Comparison of ENCODE assay signal across 18 mouse cellular contexts in the genomic region with DNA sequence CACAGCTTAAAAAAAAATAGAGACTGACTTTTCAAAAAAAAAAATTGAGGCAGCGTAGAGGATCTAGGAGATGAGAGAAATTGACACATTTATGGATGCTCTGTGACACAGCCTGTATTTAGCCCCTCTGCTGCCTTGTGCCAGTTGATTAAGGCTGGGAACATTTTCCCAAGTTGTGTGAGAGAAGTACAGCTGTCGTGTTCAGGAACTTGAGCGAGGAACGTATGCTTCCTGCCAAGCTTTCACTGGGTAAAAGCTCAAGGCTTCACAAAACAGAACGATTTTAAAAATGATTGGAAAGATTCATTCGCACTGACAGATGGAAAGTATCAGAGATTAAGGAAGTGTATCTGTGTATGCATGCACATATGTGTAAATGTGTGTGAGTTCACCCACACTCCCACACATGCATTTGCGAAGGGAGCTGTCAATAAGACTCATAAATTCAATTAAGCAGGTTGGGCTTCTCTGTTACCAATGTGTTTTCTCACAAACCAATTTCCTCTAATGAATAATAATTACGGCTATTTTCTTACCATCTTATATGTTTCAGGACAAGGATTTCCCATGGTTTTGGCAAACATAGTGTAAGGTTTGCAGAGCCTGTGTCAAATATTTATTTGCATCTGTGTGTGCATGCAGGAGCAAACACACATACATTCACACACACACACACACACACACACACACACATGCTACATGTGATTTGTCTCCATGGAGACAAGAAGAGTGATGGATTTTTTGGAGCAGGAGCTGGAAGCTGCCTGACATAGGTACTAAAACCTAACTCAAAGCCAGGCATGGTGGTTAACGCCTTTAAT.
DNase-seq lines count a peak whose midpoint lies in the region; ATAC-seq lines count a peak whose summit lies in the region.
"Had no signal": no experiment of that assay in that cellular context is flagged by ENCODE, and none has a peak within 500 bp of the region (broad histone marks: within the 10 kb centered on the region; RNA-seq: fewer than 3 reads in every experiment).

No protein-coding gene starts in this region.

- no peaks in the 10 kb centered on the region for H3K9me3 ChIP-seq in forebrain, embryonic 15.5 days
- H3K9me3 ChIP-seq in forebrain, embryonic 10.5 days: no peaks in the 10 kb centered on the region
- H3K9me3 ChIP-seq: embryonic facial prominence, embryonic 15.5 days; hindbrain, embryonic 10.5 days; liver, embryonic 13.5 days had no signal

- 60% methylated on average over 9 of the region's 9 CpGs for WGBS in forebrain, embryonic 15.5 days
- 92% methylated on average over 9 of the region's 9 CpGs for WGBS in forebrain, embryonic 10.5 days

- no peak overlapping the region for H3K4me2 ChIP-seq in forebrain, embryonic 15.5 days (replicated peaks)
- H3K4me2 ChIP-seq: embryonic facial prominence, embryonic 15.5 days; heart, embryonic 11.5 days; liver, embryonic 13.5 days; midbrain, embryonic 11.5 days had no signal

- no peak overlapping the region for H3K4me3 ChIP-seq in forebrain, embryonic 15.5 days
- H3K4me3 ChIP-seq in forebrain, embryonic 10.5 days: no peak overlapping the region
- H3K4me3 ChIP-seq: embryonic facial prominence, embryonic 15.5 days; hindbrain, embryonic 10.5 days; liver, embryonic 13.5 days had no signal

- peak; percentile 93 for ATAC-seq in forebrain, embryonic 15.5 days (replicated peaks)
- ATAC-seq: inflammation-experienced regulatory T-cells, adult 6 months had no signal

- no peaks in the 10 kb centered on the region for H3K36me3 ChIP-seq in forebrain, embryonic 15.5 days
- H3K36me3 ChIP-seq in forebrain, embryonic 10.5 days (replicated peaks): no peaks in the 10 kb centered on the region
- H3K36me3 ChIP-seq: embryonic facial prominence, embryonic 15.5 days; hindbrain, embryonic 10.5 days; liver, embryonic 13.5 days had no signal

- peak overlapping the region; percentile 44; the same call in 1 of the 2 replicates for H3K27ac ChIP-seq in forebrain, embryonic 15.5 days (replicated peaks)
- H3K27ac ChIP-seq in forebrain, embryonic 10.5 days: no peak overlapping the region
- H3K27ac ChIP-seq: embryonic facial prominence, embryonic 15.5 days; hindbrain, embryonic 10.5 days; kidney, postnatal 0 days; liver, embryonic 13.5 days; stomach, postnatal 0 days had no signal

- DNase-seq in forebrain, embryonic 10.5 days (ENCODE audit: extremely low spot score, low spot score): no peak
- DNase-seq in right cerebral cortex, adult 18-20 months: peak; percentile 52
- DNase-seq in right cerebral cortex, postnatal 4 days: no peak
- DNase-seq in layer of hippocampus, postnatal 14 days (ENCODE audit: low spot score in 2 of 2): peak; percentile 35 to 89
- DNase-seq in adrenal gland, adult 2 months: no peak
- no peak for DNase-seq in testis, postnatal 14 days (ENCODE audit: low spot score)
- no peak for DNase-seq in cerebellum, postnatal 14 days
- DNase-seq: adrenal gland, postnatal 36 days; cerebellum, adult 11-12 months; liver, embryonic 13.5 days had no signal

- no peak overlapping the region for H3K9ac ChIP-seq in forebrain, embryonic 15.5 days (replicated peaks)
- H3K9ac ChIP-seq: embryonic facial prominence, embryonic 15.5 days; liver, embryonic 13.5 days had no signal

- H3K27me3 ChIP-seq in forebrain, embryonic 15.5 days: no peaks in the 10 kb centered on the region
- no peaks in the 10 kb centered on the region for H3K27me3 ChIP-seq in forebrain, embryonic 10.5 days (ENCODE audit: poor library complexity, severe bottlenecking)
- H3K27me3 ChIP-seq: embryonic facial prominence, embryonic 15.5 days; liver, embryonic 13.5 days had no signal

- no peaks in the 10 kb centered on the region for H3K4me1 ChIP-seq in forebrain, embryonic 15.5 days
- no peaks in the 10 kb centered on the region for H3K4me1 ChIP-seq in forebrain, embryonic 10.5 days
- H3K4me1 ChIP-seq: embryonic facial prominence, embryonic 15.5 days; hindbrain, embryonic 10.5 days; liver, embryonic 13.5 days had no signal

Comparison
In these comparisons a context has a peak if more than half of its experiments do, and no peak if none do; other contexts are left out.
1. DNase-seq: peak in right cerebral cortex, adult 18-20 months (single experiment) and layer of hippocampus, postnatal 14 days (2 of 2); none in forebrain, embryonic 10.5 days (single experiment), right cerebral cortex, postnatal 4 days (single experiment), adrenal gland, adult 2 months (single experiment), testis, postnatal 14 days (single experiment) and cerebellum, postnatal 14 days (0 of 2).